Mouse (Mus musculus) cortical plate, adult 2 months (tissue): Measurements from ENCODE around the gene Gimd1.

Source experiments
- CTCF ChIP-seq: fragments of 200-500 bp; IDR thresholded peaks from 2 replicates; pipeline ENCODE4 v1.5.1; 2011; ENCODE audit warnings: mild to moderate bottlenecking, control low read depth, low read length; ENCODE audit not compliant: insufficient read depth; ENCODE audit errors: extremely low read depth
- POLR2A ChIP-seq: fragments of 200-500 bp; IDR thresholded peaks from 2 replicates; pipeline ENCODE4 v1.6.1; 2011; ENCODE audit warnings: mild to moderate bottlenecking, low read length, control low read depth; ENCODE audit not compliant: insufficient read depth; ENCODE audit errors: extremely low read depth

DNA sequence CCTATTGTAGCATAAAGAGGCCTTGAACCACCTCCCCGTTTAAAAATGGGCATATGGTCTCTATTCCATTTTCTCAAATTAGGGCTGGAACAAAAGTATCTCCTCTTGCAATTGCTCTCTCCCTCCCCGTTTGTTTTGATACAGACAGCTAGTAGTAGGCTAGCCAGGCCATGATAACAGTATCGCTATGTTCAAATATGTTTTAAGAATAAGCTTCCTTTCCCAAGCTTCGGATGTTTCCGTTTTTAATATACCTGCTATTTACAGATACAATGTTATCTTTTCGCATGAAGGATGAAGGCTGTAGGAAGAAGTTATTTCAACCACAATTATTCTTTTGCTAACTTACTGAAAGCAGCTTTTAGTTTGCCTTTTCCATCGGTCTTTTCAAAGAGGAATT, 19.7 kb downstream of the Gimd1 start:
- TF ChIP-seq POLR2A: no peak
- TF ChIP-seq CTCF: no peak
